Mouse (Mus musculus) heart, embryonic 14.5 days (tissue): ENCODE data around the gene Adat1. TPM values are rescaled to one million over a fixed set of nuclear protein-coding genes. Genes with fewer than 3 reads are reported as not detected.

Source experiments
- ATAC-seq: fragments of 200-750 bp; cut with Nextera tagmentation; 2 replicates; pipeline ENCODE4 v1.8.0; 2017; ENCODE audit warnings: low read depth, moderate TSS enrichment; ENCODE audit not compliant: insufficient number of reproducible peaks, insufficient read depth, low FRiP score
- H3K27ac ChIP-seq, 2 experiments: fragments of 200-500 bp in 1 of 2; fragments of 300-500 bp in 1 of 2; sonication (generic) in 1 of 2; replicated peaks in 1 of 2; 2 replicates each; pipeline ENCODE4 v1.5.1; 2012 to 2014; ENCODE audit warnings: low read depth in 2 of 2, low read length in 2 of 2, control low read depth in 1 of 2, mild to moderate bottlenecking in 1 of 2, mixed read lengths in 1 of 2; ENCODE audit not compliant: control insufficient read depth in 1 of 2, insufficient read depth in 1 of 2
- H3K27me3 ChIP-seq: fragments of 300-500 bp; sonication (generic); 2 replicates; pipeline ENCODE4 v1.6.1; 2014; ENCODE audit warnings: mild to moderate bottlenecking, low read length, control low read depth; ENCODE audit not compliant: control insufficient read depth, insufficient read depth
- H3K36me3 ChIP-seq: fragments of 300-500 bp; sonication (generic); 2 replicates; pipeline ENCODE4 v1.6.1; 2014; ENCODE audit warnings: mild to moderate bottlenecking, control low read depth, low read length, mixed read lengths; ENCODE audit not compliant: control insufficient read depth, insufficient read depth
- H3K4me1 ChIP-seq, 2 experiments: fragments of 200-500 bp in 1 of 2; fragments of 300-500 bp in 1 of 2; sonication (generic) in 1 of 2; 2 replicates each; pipeline ENCODE4 v1.6.1; 2012 to 2014; ENCODE audit warnings: low read length in 2 of 2, control low read depth in 1 of 2, mixed read lengths in 1 of 2; ENCODE audit not compliant: control insufficient read depth in 2 of 2, insufficient read depth in 2 of 2
- H3K4me2 ChIP-seq: fragments of 300-500 bp; sonication (generic); 2 replicates; pipeline ENCODE4 v1.6.1; 2014; ENCODE audit warnings: mild to moderate bottlenecking, low read length
- H3K4me3 ChIP-seq, 2 experiments: fragments of 200-500 bp in 1 of 2; fragments of 300-500 bp in 1 of 2; sonication (generic) in 1 of 2; 2 replicates each; pipeline ENCODE4 v1.5.1; 2012 to 2014; ENCODE audit warnings: low read length in 2 of 2, mild to moderate bottlenecking in 2 of 2, control low read depth in 1 of 2, low read depth in 1 of 2, moderate library complexity in 1 of 2; ENCODE audit not compliant: control insufficient read depth in 1 of 2, insufficient read depth in 1 of 2
- H3K9ac ChIP-seq: fragments of 300-500 bp; sonication (generic); 2 replicates; pipeline ENCODE4 v1.6.1; 2014; ENCODE audit warnings: mild to moderate bottlenecking, low read length
- H3K9me3 ChIP-seq: fragments of 300-500 bp; sonication (generic); 2 replicates; pipeline ENCODE4 v1.6.1; 2016; ENCODE audit warnings: low read length, control low read depth; ENCODE audit not compliant: control insufficient read depth
- WGBS: fragments of 180-500 bp; shearing (Covaris S2); extraction: QIAGEN DNeasy Blood & Tissue Kit; methylation state at CpG from one replicate; pipeline ENCODE4 v1.1.7; 2014; 5-methylcytosine and 5-hydroxymethylcytosine counted together
- polyA plus RNA-seq: library from polyadenylated mRNA; unstranded; fragments of >200 nt; fragmentation: Nextera tagmentation; extraction: Ambion mirVana; gene quantifications from 2 replicates; pipeline ENCODE4 v1.2.1, GENCODE M21; 2014

Gene Adat1
- polyA plus RNA-seq, 1 experiment from 2014 or later = 5.2 TPM

DNA sequence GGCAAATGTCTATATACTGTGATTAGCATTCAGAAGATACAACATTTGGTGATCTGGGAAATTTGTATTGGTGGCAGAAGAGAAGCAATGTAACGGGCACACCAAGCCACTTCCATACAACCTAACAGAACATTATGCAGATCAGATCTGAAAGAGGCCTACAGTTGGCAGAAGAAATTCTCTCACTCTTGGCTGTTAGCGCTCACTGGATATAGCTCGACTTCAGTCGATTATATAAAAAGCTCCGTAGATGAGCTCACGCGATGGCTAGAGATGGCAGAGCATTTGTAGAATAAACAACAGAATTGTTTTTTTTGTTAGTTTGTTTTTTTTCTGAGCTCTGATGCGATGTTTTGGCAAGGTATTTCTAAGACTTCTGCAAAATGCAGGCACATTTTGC is 824 bp downstream of the Adat1 start:
- ATAC-seq = no peak
- Histone ChIP-seq H3K36me3 (peaks cover 63% of the 10 kb centered on the region), H3K4me1 (peaks cover 0 to 6% of the 10 kb centered on the region in 2 experiments; a peak in 2 of 4 replicates), H3K27me3 (no peaks in the 10 kb centered on the region), H3K27ac (no peak overlapping the region), H3K9me3 (no peaks in the 10 kb centered on the region), H3K4me2 (peak overlapping the region; percentile 90), H3K4me3 (peak overlapping the region in 1 of 2 experiments; percentile 79; a peak in 2 of 4 replicates), H3K9ac (peak overlapping the region; percentile 86)
- WGBS = 60% methylated on average over 8 of the region's 8 CpGs

DNA sequence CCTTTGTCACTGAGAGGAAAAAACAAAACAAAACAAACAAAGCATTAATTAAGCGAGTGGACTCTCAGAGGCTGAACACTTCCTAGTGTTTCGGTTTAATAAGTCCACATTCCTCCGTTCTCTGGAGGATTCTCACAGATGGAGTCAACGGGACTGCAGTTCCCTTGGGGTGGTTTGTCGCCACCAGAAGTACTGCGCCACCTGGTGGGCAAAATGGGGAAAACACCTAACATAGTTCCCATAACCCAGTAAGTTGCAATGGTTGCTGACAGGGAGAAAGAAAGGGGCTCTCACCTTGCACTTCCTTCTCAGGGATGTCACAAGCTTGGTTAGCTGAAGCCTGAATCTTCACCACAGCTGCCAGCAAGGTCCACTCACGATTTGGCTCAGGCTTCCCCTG is 2.2 kb downstream of the Adat1 start:
- Histone ChIP-seq H3K9ac (no peak overlapping the region), H3K4me2 (no peak overlapping the region), H3K36me3 (peaks cover 62% of the 10 kb centered on the region), H3K27me3 (no peaks in the 10 kb centered on the region), H3K4me1 (peaks cover 0 to 6% of the 10 kb centered on the region in 2 experiments; a peak in 3 of 4 replicates), H3K9me3 (no peaks in the 10 kb centered on the region), H3K4me3 (no peak overlapping the region), H3K27ac (no peak overlapping the region)
- WGBS = 19% methylated on average over 7 of the region's 7 CpGs
- no peak for ATAC-seq

DNA sequence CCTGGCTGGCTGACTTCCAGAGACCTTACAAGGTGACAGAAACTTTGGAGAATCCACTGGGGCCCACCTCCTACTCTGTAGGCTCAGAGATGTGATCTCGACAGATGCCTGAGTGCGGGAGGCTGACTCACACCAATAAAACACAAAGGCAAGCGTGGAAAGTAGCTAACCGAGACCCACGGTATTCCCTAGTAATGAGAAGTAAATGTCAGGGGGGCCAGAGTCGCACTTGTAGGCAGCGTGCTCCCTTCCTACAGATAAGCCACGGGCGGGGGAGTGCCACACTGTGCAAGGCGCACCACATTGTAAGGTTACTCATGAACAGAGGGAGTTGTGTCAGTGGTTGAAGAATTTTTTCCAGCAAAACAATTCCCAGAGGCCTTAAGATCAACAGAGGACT is 7.6 kb downstream of the Adat1 start:
- H3K36me3 ChIP-seq = peaks cover 58% of the 10 kb centered on the region
- 45% methylated on average over 10 of the region's 10 CpGs for WGBS
- H3K27ac ChIP-seq = no peak overlapping the region; a peak in 1 of 4 replicates

DNA sequence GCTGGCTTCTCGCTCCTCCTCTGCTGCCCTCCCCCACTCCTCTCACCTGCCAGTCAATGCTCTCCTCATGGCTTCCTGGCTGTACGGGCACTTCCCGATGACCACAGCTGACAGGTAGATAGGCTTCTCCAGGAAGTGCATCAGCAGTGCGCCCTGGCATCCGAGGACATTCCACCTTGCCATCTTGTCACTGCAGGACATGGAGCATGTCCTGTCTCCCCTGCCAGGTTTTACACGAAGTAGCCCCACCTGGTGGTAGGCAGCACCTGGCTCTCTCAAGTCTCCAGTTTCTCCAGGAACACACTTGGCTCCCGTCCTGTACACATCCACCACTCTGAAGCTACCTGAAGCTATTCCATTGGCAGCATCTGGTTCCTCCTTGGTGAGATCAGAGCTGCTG is 10.0 kb downstream of the Adat1 start:
- Histone ChIP-seq H3K9ac (no peak overlapping the region), H3K27ac (no peak overlapping the region), H3K36me3 (peaks cover 48% of the 10 kb centered on the region), H3K4me3 (no peak overlapping the region), H3K9me3 (no peaks in the 10 kb centered on the region), H3K4me1 (peaks cover 5 to 8% of the 10 kb centered on the region in 2 experiments; a peak in 3 of 4 replicates), H3K4me2 (no peak overlapping the region), H3K27me3 (no peaks in the 10 kb centered on the region)
- WGBS = 69% methylated on average over 7 of the region's 7 CpGs
- no peak for ATAC-seq

More for the DNA sequence above, 7.6 kb downstream of the Adat1 start:
- Histone ChIP-seq H3K9ac (no peak overlapping the region), H3K4me1 (peaks cover 5 to 8% of the 10 kb centered on the region in 2 experiments; a peak in 3 of 4 replicates), H3K9me3 (no peaks in the 10 kb centered on the region), H3K4me3 (no peak overlapping the region), H3K27me3 (no peaks in the 10 kb centered on the region), H3K4me2 (no peak overlapping the region)
- no peak for ATAC-seq

DNA sequence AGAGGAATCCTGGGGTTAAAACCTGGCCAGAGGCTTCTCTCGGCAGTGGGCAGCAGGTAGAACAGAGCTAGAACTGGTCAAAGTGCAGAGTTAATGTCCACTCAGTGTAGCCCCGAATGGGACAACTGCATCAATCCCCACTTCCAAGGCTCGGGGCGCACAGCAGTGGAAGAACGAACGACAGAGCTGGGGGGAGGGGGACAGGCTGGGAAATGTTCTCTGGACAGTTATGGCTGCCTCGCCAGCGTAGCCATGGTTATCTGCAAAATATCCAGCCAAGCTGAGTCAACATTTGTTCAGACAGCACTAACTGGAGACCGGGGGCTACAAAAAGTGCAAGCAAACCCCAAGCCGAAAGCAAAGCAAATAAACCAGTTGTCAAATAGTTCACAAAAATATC is 14.0 kb downstream of the Adat1 start:
- Histone ChIP-seq H3K9me3 (no peaks in the 10 kb centered on the region), H3K27ac (no peak overlapping the region), H3K9ac (no peak overlapping the region), H3K36me3 (peaks cover 44% of the 10 kb centered on the region), H3K4me3 (no peak overlapping the region), H3K27me3 (no peaks in the 10 kb centered on the region), H3K4me1 (no peaks in the 10 kb centered on the region), H3K4me2 (no peak overlapping the region)
- WGBS = 72% methylated on average over 10 of the region's 10 CpGs
- no peak for ATAC-seq

DNA sequence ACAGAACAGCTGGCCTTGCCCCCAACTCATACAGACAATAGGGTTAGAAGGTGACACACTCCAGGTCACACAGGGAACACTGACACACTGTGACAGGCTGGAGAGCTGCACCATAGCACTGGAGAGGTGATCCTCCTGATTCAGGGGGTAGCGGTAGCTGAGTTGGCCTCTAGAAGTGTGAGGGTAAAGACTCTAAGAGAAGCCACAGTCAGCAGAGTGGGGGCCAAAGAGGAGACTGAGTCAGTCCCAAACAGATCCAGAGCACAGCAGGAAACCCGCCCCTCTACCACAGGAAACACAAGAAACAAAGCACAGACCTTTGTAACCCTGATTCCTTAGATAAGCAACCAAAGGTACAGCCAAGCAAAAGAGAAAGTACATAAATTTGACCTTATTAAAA is 15.8 kb downstream of the Adat1 start:
- no peak overlapping the region for H3K4me2 ChIP-seq
- H3K27ac ChIP-seq = no peak overlapping the region
- no peak overlapping the region for H3K4me3 ChIP-seq
- ATAC-seq = no peak
- 68% methylated on average over 2 of the region's 2 CpGs for WGBS
- no peaks in the 10 kb centered on the region for H3K4me1 ChIP-seq
- peaks cover 47% of the 10 kb centered on the region for H3K36me3 ChIP-seq
- H3K27me3 ChIP-seq = no peaks in the 10 kb centered on the region
- H3K9ac ChIP-seq = no peak overlapping the region
- no peaks in the 10 kb centered on the region for H3K9me3 ChIP-seq

DNA sequence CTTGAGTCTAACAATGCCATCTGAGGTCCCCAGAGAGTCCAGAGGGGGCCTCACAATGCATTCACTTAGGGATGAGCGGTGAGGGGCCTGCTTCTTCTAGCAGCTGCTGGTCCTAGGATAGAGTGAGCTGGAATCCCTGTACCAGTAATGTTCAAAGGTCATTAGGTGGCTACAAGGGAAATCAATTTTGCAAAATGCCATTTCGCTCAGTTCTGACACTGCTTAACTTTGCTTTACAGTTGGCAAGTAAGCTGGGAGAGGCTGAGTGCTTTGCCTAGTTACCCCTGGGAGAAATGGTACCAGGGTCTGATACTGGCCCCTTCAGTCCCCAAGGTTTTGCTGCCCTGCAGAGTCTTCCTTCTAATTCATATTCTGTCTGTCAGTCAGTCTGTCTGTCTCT is 16.4 kb downstream of the Adat1 start:
- Histone ChIP-seq H3K27ac (no peak overlapping the region), H3K4me1 (no peaks in the 10 kb centered on the region), H3K9me3 (no peaks in the 10 kb centered on the region), H3K9ac (no peak overlapping the region), H3K36me3 (peaks cover 47% of the 10 kb centered on the region), H3K27me3 (no peaks in the 10 kb centered on the region), H3K4me2 (no peak overlapping the region), H3K4me3 (no peak overlapping the region)
- ATAC-seq = no peak
- WGBS = 94% methylated on average over 2 of the region's 2 CpGs

DNA sequence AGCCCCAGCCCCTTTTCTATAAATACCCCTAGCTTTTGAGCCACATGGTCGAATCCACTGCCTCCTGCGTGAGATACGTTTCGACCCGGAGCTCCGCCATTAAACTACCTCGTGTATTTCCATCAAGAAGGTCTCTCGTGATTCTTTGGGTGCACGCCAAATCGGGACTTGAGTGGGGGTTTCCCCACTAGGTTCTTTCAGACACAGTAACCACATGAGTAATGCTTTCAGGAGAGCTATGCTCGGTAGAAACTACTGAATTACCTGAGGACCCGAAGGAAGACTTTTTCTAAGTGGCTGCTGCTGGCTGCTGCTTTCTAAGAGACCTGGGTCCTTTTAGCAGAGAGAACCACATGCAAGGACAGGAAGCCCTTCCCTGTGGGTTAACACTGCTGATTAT is 18.0 kb downstream of the Adat1 start:
- Histone ChIP-seq H3K4me3 (no peak overlapping the region), H3K9me3 (no peaks in the 10 kb centered on the region), H3K4me2 (no peak overlapping the region), H3K27ac (no peak overlapping the region), H3K9ac (no peak overlapping the region), H3K36me3 (peaks cover 41% of the 10 kb centered on the region), H3K4me1 (no peaks in the 10 kb centered on the region), H3K27me3 (no peaks in the 10 kb centered on the region)
- ATAC-seq = no peak
- 94% methylated on average over 12 of the region's 12 CpGs for WGBS
